Mouse (Mus musculus) 416B (cell line): ENCODE data around the gene Olfr169.
"Not testable (repeated sequence)": the region's sequence is repeated elsewhere in the genome, so short reads cannot be mapped to it uniquely, and the experiment has no call there.

Experiments used
- DNase-seq: peaks from one replicate; pipeline ENCODE4 v3.0.0; 2011; ENCODE audit warnings: low read depth

Olfr169 gene

DNA sequence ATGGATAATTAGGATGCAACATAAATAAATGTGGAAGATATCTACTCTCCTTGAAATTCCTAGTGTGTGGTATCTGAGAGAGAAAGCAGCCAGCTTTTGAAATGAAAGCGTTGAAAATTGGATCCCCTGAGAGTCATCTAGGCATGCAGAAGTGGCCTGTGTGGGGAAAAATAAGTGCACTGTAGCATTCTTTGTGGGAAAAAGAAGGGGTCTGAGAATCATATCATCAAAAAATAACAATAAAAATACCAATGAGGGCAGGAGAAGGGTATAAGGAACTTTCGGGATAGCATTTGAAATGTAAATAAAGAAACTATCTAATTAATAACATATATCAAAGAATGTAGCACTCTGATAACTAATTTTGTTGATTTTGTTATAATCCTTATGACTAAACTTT lies at the start of gene Olfr169:
Gene Olfr169, minus strand, starts transcription at position 101 of the 400 bp plus-strand sequence.
- not testable (repeated sequence) for DNase-seq

DNA sequence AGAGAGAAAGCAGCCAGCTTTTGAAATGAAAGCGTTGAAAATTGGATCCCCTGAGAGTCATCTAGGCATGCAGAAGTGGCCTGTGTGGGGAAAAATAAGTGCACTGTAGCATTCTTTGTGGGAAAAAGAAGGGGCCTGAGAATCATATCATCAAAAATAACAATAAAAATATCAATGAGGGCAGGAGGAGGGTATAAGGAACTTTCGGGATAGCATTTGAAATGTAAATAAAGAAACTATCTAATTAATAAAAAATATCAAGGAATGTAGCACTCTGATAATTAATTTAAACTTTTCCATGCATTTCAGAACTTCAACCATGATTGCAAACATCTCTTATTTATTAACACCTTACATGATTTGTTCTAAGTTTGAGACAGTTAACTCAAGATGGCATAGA lies 40.2 kb upstream of the Olfr169 start, which contains the start of gene Olfr170:
Gene Olfr170, minus strand, starts transcription at position 101 of the 400 bp plus-strand sequence.
- DNase-seq = not testable (repeated sequence)

DNA sequence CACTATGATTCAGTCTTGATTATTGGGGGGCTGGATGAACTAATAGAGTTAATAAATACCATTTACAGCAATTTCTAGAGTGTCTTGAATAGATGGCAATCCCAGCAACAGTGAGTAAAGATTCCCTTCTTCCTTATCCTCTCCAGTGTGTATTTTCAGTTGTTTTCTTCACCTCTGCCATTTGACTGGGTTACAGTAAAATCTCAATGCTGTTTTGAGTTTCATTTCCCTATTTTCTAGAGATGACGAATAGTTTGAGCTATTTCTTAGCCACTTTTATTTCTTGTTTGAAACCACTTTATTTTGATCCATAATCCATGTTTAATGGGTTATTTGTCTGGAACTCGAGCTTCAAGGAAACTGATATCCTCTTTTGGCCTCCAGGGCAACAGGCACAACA lies 31.6 kb upstream of the Olfr169 start:
- DNase-seq = no peak

DNA sequence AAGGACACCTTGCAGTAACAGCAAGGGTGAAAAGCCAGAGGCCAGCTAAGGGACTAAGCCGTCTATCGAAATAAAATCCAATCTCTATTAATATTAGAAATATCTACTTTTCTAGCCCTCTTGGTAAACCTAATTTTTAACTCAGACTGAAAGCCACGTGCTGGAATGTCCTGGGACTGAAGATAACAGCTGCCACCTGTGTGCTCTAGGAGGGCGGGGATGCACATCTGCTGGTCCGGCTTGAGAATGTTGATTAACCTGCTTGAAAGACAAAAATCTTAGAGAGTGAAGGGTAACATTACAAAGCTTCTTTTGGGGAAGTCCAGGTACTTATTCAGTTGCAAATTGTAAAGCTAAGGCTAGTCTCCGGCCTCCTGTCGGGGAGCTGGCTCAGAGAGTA lies 18.2 kb downstream of the Olfr169 start:
- DNase-seq = not testable (repeated sequence)

DNA sequence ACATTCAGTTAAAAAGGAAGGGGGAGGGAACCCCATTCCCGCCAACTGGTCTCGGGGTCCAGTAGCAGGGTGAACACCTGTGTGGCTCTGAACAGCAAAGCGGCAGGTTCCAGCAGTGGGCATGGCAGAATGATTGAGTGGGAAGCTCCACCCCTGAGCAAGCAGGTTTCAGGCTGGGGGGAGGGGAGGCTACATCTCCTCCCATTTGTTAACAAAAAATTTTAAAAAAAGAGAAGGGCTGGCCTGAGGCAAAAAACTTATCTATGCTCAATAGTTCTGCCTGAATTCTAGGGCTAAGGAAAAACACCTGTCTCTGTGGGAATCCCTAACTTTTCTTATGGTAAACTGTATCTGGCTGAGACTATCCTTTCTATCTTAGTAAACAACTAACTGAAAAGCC lies 19.4 kb downstream of the Olfr169 start:
- DNase-seq = not testable (repeated sequence)

DNA sequence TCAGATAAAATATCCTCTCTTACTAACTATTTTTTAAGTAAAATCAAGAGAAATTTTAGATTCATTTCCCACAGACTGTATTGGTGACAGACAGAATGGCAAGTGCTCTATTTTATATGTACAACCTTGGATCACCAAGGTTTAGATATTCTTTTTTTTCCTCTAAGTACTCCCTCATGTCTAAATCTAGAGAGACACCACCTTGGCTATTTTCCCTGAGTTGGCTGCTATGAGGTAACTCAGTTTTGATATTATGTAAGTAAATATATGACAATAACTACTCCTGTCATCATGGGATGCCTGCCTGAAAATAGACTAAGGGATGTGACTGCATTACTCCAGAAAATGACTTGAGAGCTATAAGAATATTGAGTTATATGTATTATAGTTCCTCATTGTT lies 36.2 kb downstream of the Olfr169 start, which contains the start of gene Olfr168:
Gene Olfr168, minus strand, starts transcription at position 101 of the 400 bp plus-strand sequence.
- no peak for DNase-seq

DNA sequence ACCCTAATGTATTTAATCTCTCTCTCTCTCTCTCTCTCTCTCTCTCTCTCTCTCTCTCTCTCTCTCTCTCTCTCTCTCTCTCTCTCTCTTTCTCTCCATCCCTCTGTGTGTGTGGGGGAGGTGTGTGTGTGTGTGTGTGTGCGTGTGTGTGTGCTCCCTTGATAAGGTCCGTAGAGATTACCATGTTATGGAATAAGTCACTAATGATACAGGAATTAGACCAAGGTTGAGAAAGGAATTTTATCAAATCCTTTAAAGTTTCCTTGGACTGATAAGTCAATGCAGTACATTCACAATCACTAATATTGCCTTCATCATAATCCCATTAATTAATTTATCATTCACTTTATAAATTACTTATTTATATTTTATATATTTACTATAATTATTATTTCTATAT lies 49.4 kb downstream of the Olfr169 start, which contains the start of gene Olfr167:
Gene Olfr167, minus strand, starts transcription at position 101 of the 400 bp plus-strand sequence.
- DNase-seq = no peak
